Mouse (Mus musculus) heart, adult 2 months (tissue): ENCODE data around the gene Lrmp. TPM values are rescaled to one million over a fixed set of nuclear protein-coding genes. Genes with fewer than 3 reads are reported as not detected.

Experiments
- DNase-seq, 2 experiments: peaks; one replicate each; pipeline ENCODE4 v3.0.0; 2021
- H3K27ac ChIP-seq: fragments of 200-600 bp; 2 replicates; pipeline ENCODE4 v1.8.1; 2022
- H3K27me3 ChIP-seq: fragments of 200-500 bp; 2 replicates; pipeline ENCODE4 v1.6.1; 2012; ENCODE audit warnings: mild to moderate bottlenecking, low read length, inconsistent platforms, mixed read lengths; ENCODE audit not compliant: control insufficient read depth, insufficient read depth
- H3K36me3 ChIP-seq: fragments of 200-500 bp; 2 replicates; pipeline ENCODE4 v1.6.1; 2012; ENCODE audit warnings: low read length, inconsistent platforms; ENCODE audit not compliant: control insufficient read depth, insufficient read depth
- H3K4me1 ChIP-seq: fragments of 200-500 bp; 2 replicates; pipeline ENCODE4 v1.6.1; 2011; ENCODE audit warnings: low read length; ENCODE audit not compliant: control insufficient read depth, insufficient read depth
- H3K4me3 ChIP-seq: fragments of 200-600 bp; 2 replicates; pipeline ENCODE4 v1.8.1; 2022
- H3K79me2 ChIP-seq: fragments of 200-500 bp; replicated peaks from 2 replicates; pipeline ENCODE4 v1.6.1; 2012; ENCODE audit warnings: mild to moderate bottlenecking, inconsistent platforms, low read length, moderate library complexity, mixed read lengths; ENCODE audit not compliant: control insufficient read depth, insufficient read depth
- H3K9ac ChIP-seq: fragments of 200-500 bp; 2 replicates; pipeline ENCODE4 v1.6.1; 2012; ENCODE audit warnings: low read depth, mild to moderate bottlenecking, control low read depth, inconsistent platforms, low read length, mixed read lengths
- CTCF ChIP-seq: fragments of 200-600 bp; IDR thresholded peaks from 2 replicates; pipeline ENCODE4 v1.8.1; 2022; ENCODE audit warnings: antibody characterized with exemption, mild to moderate bottlenecking, moderate library complexity
- EP300 ChIP-seq: fragments of 200-500 bp; IDR thresholded peaks from 2 replicates; pipeline ENCODE4 v1.6.1; 2011; ENCODE audit warnings: low read depth, low read length, control low read depth; ENCODE audit not compliant: insufficient read depth
- POLR2A ChIP-seq: fragments of 200-500 bp; IDR thresholded peaks from 2 replicates; pipeline ENCODE4 v1.6.1; 2011; ENCODE audit warnings: mild to moderate bottlenecking, low read depth, low read length, control low read depth; ENCODE audit not compliant: insufficient read depth
- WGBS: fragments of 180-500 bp; shearing (Covaris S2); methylation state at CpG from one replicate; pipeline ENCODE4 v1.1.7; 2018; 5-methylcytosine and 5-hydroxymethylcytosine counted together
- intact Hi-C: fragments of 180-260 bp; cut with DNase I; formaldehyde crosslinking; loops from one replicate; pipeline ENCODE4 v1.15.1; 2025
- polyA plus RNA-seq: library from polyadenylated mRNA; depleted of rRNA; stranded (reverse); fragments of >200 nt; gene quantifications from 2 replicates; pipeline ENCODE4 v1.2.3, GENCODE M21; 2012
- total RNA-seq, 2 experiments: library from RNA; stranded (reverse); gene quantifications; 2 replicates each; pipeline ENCODE4 v1.2.3; 2021

The Lrmp gene
- total and polyA plus RNA-seq, 3 experiments: 1.1 to 4.6 (median 1.9) TPM

GRCm38 (mm10) chr6:145120787-145121589, 5.5 kb downstream of the Lrmp start:
- Histone ChIP-seq H3K9ac (peak overlapping the region; percentile 48), H3K4me3 (no peak overlapping the region), H3K4me1 (peaks cover 7% of the 10 kb centered on the region), H3K27ac (peak overlapping the region; percentile 70), H3K79me2 (no peaks in the 10 kb centered on the region), H3K36me3 (no peaks in the 10 kb centered on the region), H3K27me3 (no peaks in the 10 kb centered on the region)
- DNase-seq: peak; percentile 35 to 52
- intact Hi-C loops: loop anchor here (5.0 kb wide), 1 partner anchor 34 kb away; no protein-coding TSS in a partner anchor
- TF ChIP-seq CTCF (no peak), POLR2A (peak; percentile 21; the same call in 1 of the 2 replicates)
- 16% methylated on average over 18 of the region's 18 CpGs for WGBS

GRCm38 (mm10) chr6:145121590-145122420, 6.4 kb downstream of the Lrmp start:
- no peak for TF ChIP-seq CTCF
- Histone ChIP-seq H3K36me3 (no peaks in the 10 kb centered on the region), H3K4me3 (no peak overlapping the region), H3K27ac (peak overlapping the region; percentile 70), H3K79me2 (no peaks in the 10 kb centered on the region), H3K4me1 (peaks cover 7% of the 10 kb centered on the region), H3K9ac (no peak overlapping the region), H3K27me3 (no peaks in the 10 kb centered on the region)
- DNase-seq: peak; percentile 44 to 67
- intact Hi-C loops: loop anchor here (2.0 to 5.0 kb wide), 2 partner anchors 35 to 63 kb away; no protein-coding TSS in a partner anchor
- WGBS: 71% methylated on average over 21 of the region's 21 CpGs

GRCm38 (mm10) chr6:145122423-145123059, 7.1 kb downstream of the Lrmp start:
- no peak for DNase-seq
- WGBS: 54% methylated on average over 8 of the region's 8 CpGs
- no peak overlapping the region for H3K9ac ChIP-seq
- TF ChIP-seq POLR2A (no peak), CTCF (no peak), EP300 (no peak)
- no peaks in the 10 kb centered on the region for H3K36me3 ChIP-seq
- peak overlapping the region; percentile 70 for H3K27ac ChIP-seq
- H3K79me2 ChIP-seq: no peaks in the 10 kb centered on the region
- H3K27me3 ChIP-seq: no peaks in the 10 kb centered on the region
- H3K4me3 ChIP-seq: no peak overlapping the region
- H3K4me1 ChIP-seq: peaks cover 7% of the 10 kb centered on the region
- intact Hi-C loops: loop anchor here (2.0 to 5.0 kb wide), 2 partner anchors 35 to 62 kb away; no protein-coding TSS in a partner anchor

DNA sequence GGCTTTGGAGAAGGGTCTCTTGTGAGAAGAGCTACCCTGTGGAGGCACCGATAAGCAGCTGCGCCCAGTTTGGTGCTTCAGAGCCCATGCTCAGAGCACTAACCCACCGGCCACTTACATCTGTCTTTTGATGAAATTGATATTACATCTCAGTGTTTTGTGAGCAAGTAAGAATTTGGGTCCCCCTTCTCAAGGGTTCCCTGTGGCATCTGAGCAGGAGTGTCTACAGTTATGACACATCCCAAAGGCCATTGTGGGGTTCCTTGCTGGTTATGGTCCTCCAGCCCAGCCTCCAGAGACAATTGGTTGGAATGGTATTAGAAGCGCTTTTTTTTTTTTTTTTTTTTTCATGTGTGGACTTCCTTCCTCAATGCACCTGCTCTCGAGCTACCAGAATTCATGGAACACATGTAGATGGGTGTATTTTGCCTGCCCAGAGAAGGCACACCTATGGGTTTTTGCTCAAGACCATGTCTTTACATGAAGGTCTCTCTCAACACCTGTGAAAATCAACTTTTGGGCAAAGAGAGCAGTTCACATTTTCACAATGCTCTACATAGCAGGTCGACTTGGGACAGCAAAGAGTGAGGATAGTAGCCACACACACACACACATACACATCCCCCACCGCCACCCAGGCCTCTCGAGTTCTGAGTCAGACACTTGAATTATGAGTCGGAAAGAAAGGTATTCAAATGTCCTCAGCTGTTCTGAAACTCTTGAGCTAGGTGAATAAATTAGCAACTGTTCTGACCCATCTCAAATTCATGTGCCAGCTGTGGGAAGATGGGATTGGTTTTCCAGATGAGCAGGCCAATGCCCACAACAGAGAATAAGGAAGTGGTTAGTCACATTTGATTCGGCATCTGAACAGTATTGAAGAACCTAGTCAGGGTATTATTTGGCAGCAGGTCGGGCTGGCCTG, 7.9 kb downstream of the Lrmp start:
- peaks cover 7% of the 10 kb centered on the region for H3K4me1 ChIP-seq
- H3K4me3 ChIP-seq: no peak overlapping the region
- peak overlapping the region; percentile 70 for H3K27ac ChIP-seq
- H3K36me3 ChIP-seq: no peaks in the 10 kb centered on the region
- no peaks in the 10 kb centered on the region for H3K79me2 ChIP-seq
- intact Hi-C loops: loop anchor here (2.0 to 5.0 kb wide), 2 partner anchors 36 to 61 kb away; no protein-coding TSS in a partner anchor
- H3K27me3 ChIP-seq: no peaks in the 10 kb centered on the region
- no peak for TF ChIP-seq EP300
- TF ChIP-seq CTCF: no peak
- TF ChIP-seq POLR2A: no peak
- H3K9ac ChIP-seq: no peak overlapping the region
- DNase-seq: no peak
- 74% methylated on average over 11 of the region's 11 CpGs for WGBS

DNA sequence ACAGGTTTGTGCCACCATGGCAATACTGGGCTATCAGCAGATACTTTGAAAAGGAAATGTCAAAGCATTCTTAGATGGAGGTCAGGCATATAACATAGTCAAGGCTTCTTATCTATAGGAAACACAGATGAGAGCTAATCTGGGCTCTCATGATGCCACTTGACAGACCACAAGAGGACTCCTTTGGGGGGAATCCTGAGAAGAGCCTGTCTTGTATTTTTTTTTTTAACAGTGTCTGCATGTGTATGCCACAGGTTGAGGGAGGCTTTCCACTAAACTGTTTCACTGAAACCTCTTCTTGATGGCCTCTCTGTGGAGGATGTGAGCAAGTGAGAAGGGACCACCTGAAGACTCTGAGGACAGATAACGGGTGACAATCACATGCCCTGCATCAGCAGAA, 9.2 kb downstream of the Lrmp start:
- WGBS: 79% methylated on average over 1 of the region's 1 CpGs
- no peak overlapping the region for H3K9ac ChIP-seq
- TF ChIP-seq EP300: no peak
- no peak for TF ChIP-seq POLR2A
- TF ChIP-seq CTCF: no peak
- no peak for DNase-seq
- intact Hi-C loops: loop anchor here (5.0 kb wide), 1 partner anchor 37 kb away; no protein-coding TSS in a partner anchor
- peaks cover 7% of the 10 kb centered on the region for H3K4me1 ChIP-seq
- no peaks in the 10 kb centered on the region for H3K27me3 ChIP-seq
- peak overlapping the region; percentile 81; the same call in 1 of the 2 replicates for H3K27ac ChIP-seq
- no peaks in the 10 kb centered on the region for H3K79me2 ChIP-seq
- no peak overlapping the region for H3K4me3 ChIP-seq
- no peaks in the 10 kb centered on the region for H3K36me3 ChIP-seq
